Mouse (Mus musculus): Measurements from ENCODE around the gene Hspa14. TPM values are rescaled to one million over a fixed set of nuclear protein-coding genes. Genes with fewer than 3 reads are reported as not detected.

Gene Hspa14
- total RNA-seq (2017) = 87.0 to 139 TPM (median 114 TPM) in 3 replicates

- peak; percentile 97 for ATAC-seq (replicated peaks; ENCODE audit: insufficient number of reproducible peaks, low FRiP score, low TSS enrichment, poor library complexity, severe bottlenecking)
Measured at GRCm38 (mm10) chr2:3512552-3513454, at the start of gene Hspa14, which contains the start of the genes Gm45902 and Cdnf. Gene Hspa14, minus strand, starts transcription at chr2:3512814. Gene Gm45902, minus strand, starts transcription at chr2:3512790. Gene Cdnf, plus strand, starts transcription at chr2:3513030.

- peak; percentile 53; the same call in 1 of the 2 replicates for ATAC-seq (replicated peaks; ENCODE audit: insufficient number of reproducible peaks, low FRiP score, low TSS enrichment, poor library complexity, severe bottlenecking)
Measured at GRCm38 (mm10) chr2:3546588-3546987, 34.0 kb upstream of the Hspa14 start.

GRCm38 (mm10) chr2:3546055-3546454 is 33.4 kb upstream of the Hspa14 start:
- ATAC-seq (replicated peaks; ENCODE audit: insufficient number of reproducible peaks, low FRiP score, low TSS enrichment, poor library complexity, severe bottlenecking) = no peak

GRCm38 (mm10) chr2:3541307-3542079 is 28.9 kb upstream of the Hspa14 start:
- no peak for ATAC-seq (replicated peaks; ENCODE audit: insufficient number of reproducible peaks, low FRiP score, low TSS enrichment, poor library complexity, severe bottlenecking)

GRCm38 (mm10) chr2:3526288-3526687 is 13.7 kb upstream of the Hspa14 start:
- no peak for ATAC-seq (replicated peaks; ENCODE audit: insufficient number of reproducible peaks, low FRiP score, low TSS enrichment, poor library complexity, severe bottlenecking)

- no peak for ATAC-seq (replicated peaks; ENCODE audit: insufficient number of reproducible peaks, low FRiP score, low TSS enrichment, poor library complexity, severe bottlenecking)
Measured at GRCm38 (mm10) chr2:3522558-3522957, 9.9 kb upstream of the Hspa14 start.

- ATAC-seq (replicated peaks; ENCODE audit: insufficient number of reproducible peaks, low FRiP score, low TSS enrichment, poor library complexity, severe bottlenecking) = no peak
Measured at GRCm38 (mm10) chr2:3512076-3512475, 538 bp downstream of the Hspa14 start.

GRCm38 (mm10) chr2:3500886-3501285 is 11.7 kb downstream of the Hspa14 start:
- ATAC-seq (replicated peaks; ENCODE audit: insufficient number of reproducible peaks, low FRiP score, low TSS enrichment, poor library complexity, severe bottlenecking) = 0 out of 2 replicates have a peak, but pooled peaks have one; percentile 35

- no peak for ATAC-seq (replicated peaks; ENCODE audit: insufficient number of reproducible peaks, low FRiP score, low TSS enrichment, poor library complexity, severe bottlenecking)
Measured at GRCm38 (mm10) chr2:3499543-3499942, 13.1 kb downstream of the Hspa14 start.

GRCm38 (mm10) chr2:3493833-3494409 is 18.7 kb downstream of the Hspa14 start:
- ATAC-seq (replicated peaks; ENCODE audit: insufficient number of reproducible peaks, low FRiP score, low TSS enrichment, poor library complexity, severe bottlenecking) = no peak

- no peak for ATAC-seq (replicated peaks; ENCODE audit: insufficient number of reproducible peaks, low FRiP score, low TSS enrichment, poor library complexity, severe bottlenecking)
Measured at GRCm38 (mm10) chr2:3489816-3490215, 22.8 kb downstream of the Hspa14 start.

- no peak for ATAC-seq (replicated peaks; ENCODE audit: insufficient number of reproducible peaks, low FRiP score, low TSS enrichment, poor library complexity, severe bottlenecking)
Measured at GRCm38 (mm10) chr2:3480239-3480638, 32.4 kb downstream of the Hspa14 start.

GRCm38 (mm10) chr2:3475746-3476251 is 36.8 kb downstream of the Hspa14 start:
- no peak for ATAC-seq (replicated peaks; ENCODE audit: insufficient number of reproducible peaks, low FRiP score, low TSS enrichment, poor library complexity, severe bottlenecking)

- peak; percentile 95 for ATAC-seq (replicated peaks; ENCODE audit: insufficient number of reproducible peaks, low FRiP score, low TSS enrichment, poor library complexity, severe bottlenecking)
Measured at GRCm38 (mm10) chr2:3474861-3475283, 37.7 kb downstream of the Hspa14 start, which contains the start of gene Suv39h2. Gene Suv39h2, minus strand, starts transcription at chr2:3475031.

- ATAC-seq (replicated peaks; ENCODE audit: insufficient number of reproducible peaks, low FRiP score, low TSS enrichment, poor library complexity, severe bottlenecking) = peak; percentile 19
Measured at GRCm38 (mm10) chr2:3474361-3474805, 38.2 kb downstream of the Hspa14 start.

GRCm38 (mm10) chr2:3473891-3474290 is 38.7 kb downstream of the Hspa14 start:
- no peak for ATAC-seq (replicated peaks; ENCODE audit: insufficient number of reproducible peaks, low FRiP score, low TSS enrichment, poor library complexity, severe bottlenecking)

GRCm38 (mm10) chr2:3456590-3456989 is 56.0 kb downstream of the Hspa14 start:
- no peak for ATAC-seq (replicated peaks; ENCODE audit: insufficient number of reproducible peaks, low FRiP score, low TSS enrichment, poor library complexity, severe bottlenecking)

GRCm38 (mm10) chr2:3453096-3453495 is 59.5 kb downstream of the Hspa14 start:
- ATAC-seq (replicated peaks; ENCODE audit: insufficient number of reproducible peaks, low FRiP score, low TSS enrichment, poor library complexity, severe bottlenecking) = no peak

- no peak for ATAC-seq (replicated peaks; ENCODE audit: insufficient number of reproducible peaks, low FRiP score, low TSS enrichment, poor library complexity, severe bottlenecking)
Measured at GRCm38 (mm10) chr2:3449431-3449830, 63.2 kb downstream of the Hspa14 start.

Measured in monocyte, adult 5-6 weeks (primary cell).